Mouse (Mus musculus) embryonic fibroblast, embryonic 13.5 days (primary cell): ENCODE measurements around the gene Dohh.

Experiments used
- CTCF ChIP-seq: IDR thresholded peaks from 2 replicates; pipeline ENCODE4 v1.5.1; 2011; ENCODE audit warnings: mild to moderate bottlenecking, control low read depth, low read length, moderate library complexity, borderline replicate concordance; ENCODE audit not compliant: insufficient read depth
- POLR2A ChIP-seq: IDR thresholded peaks from 2 replicates; pipeline ENCODE4 v1.6.1; 2011; ENCODE audit warnings: low read depth, mild to moderate bottlenecking, control low read depth, low read length, moderate library complexity

DNA sequence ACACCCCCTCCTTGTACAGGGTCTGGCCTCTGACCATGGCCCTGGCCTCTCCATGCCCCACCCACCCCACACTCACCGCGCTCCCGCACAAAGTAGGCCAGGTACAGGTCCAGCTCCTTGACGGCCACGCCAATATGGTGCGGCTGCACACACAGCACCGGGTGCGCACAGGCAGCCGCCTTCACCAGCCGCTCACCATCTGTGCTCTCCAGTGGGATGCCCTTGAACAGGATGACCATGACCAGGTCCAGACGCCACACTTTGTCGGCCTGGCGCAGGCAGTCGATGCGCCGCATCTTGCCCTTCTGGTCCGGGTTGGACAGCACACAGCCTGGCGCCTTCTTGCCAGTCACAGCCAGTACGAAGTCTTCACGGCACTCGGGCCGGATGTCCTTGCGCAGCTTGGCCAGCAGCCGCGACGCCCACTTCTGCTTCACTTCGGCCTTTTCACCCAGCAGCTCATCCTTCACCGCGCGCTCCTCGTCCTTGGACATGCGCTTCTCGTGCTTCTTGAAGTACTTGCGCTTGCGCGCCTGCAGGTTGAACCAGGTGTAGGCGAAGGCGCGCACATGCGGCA lies 36.1 kb downstream of the Dohh start:
- TF ChIP-seq POLR2A (no peak), CTCF (no peak)
